Mouse (Mus musculus) MEL (cell line): ENCODE results near the gene Tekt5.
A peak's percentile ranks its signal among the peaks of the same experiment; 100 is the strongest.

Source experiments
- CHD1 ChIP-seq: IDR thresholded peaks from 2 replicates; pipeline ENCODE4 v1.6.1; 2012; ENCODE audit warnings: low read depth, mild to moderate bottlenecking, inconsistent platforms, low read length, improper control_type of control experiment
- CTCF ChIP-seq, 3 experiments: IDR thresholded peaks in 2 of 3; conservative IDR thresholded peaks in 1 of 3; 2 replicates each; pipeline ENCODE4 v1.5.1; 2011 to 2012; ENCODE audit warnings: low read length in 3 of 3, low read depth in 2 of 3, mild to moderate bottlenecking in 2 of 3, improper control_type of control experiment in 1 of 3, inconsistent platforms in 1 of 3, mixed read lengths in 1 of 3, moderate library complexity in 1 of 3; ENCODE audit not compliant: control insufficient read depth in 1 of 3, insufficient read depth in 1 of 3, poor library complexity in 1 of 3, severe bottlenecking in 1 of 3
- GATA1 ChIP-seq: IDR thresholded peaks from 2 replicates; pipeline ENCODE4 v1.6.1; 2011; ENCODE audit warnings: low read depth, low read length, improper control_type of control experiment
- MEF2A ChIP-seq: IDR thresholded peaks from 2 replicates; pipeline ENCODE4 v1.6.1; 2014; ENCODE audit warnings: low read depth, mild to moderate bottlenecking, inconsistent platforms, low read length, improper control_type of control experiment; ENCODE audit not compliant: poor library complexity, insufficient replicate concordance, severe bottlenecking; ENCODE audit errors: extremely low read depth
- MXI1 ChIP-seq: IDR thresholded peaks from 2 replicates; pipeline ENCODE4 v1.6.1; 2011; ENCODE audit warnings: mild to moderate bottlenecking, low read depth, low read length, improper control_type of control experiment
- NELFE ChIP-seq: IDR thresholded peaks from 2 replicates; pipeline ENCODE4 v1.6.1; 2011; ENCODE audit warnings: low read depth, low read length, improper control_type of control experiment

- TF ChIP-seq NELFE (no peak), MXI1 (no peak), MEF2A (no peak), CTCF (IDR thresholded peaks at IDR 0.05 in 2 of 3, conservative IDR thresholded peaks at IDR 0.05 in 1 of 3; ENCODE audit: control insufficient read depth in 1 of 3, insufficient read depth in 1 of 3, low read depth in 2 of 3, low read length in 3 of 3, poor library complexity in 1 of 3, severe bottlenecking in 1 of 3) (peak; percentile 32 to 61 (median 36); a peak in 5 of 6 replicates), GATA1 (no peak), CHD1 (no peak)
These were observed at the start of gene Tekt5 for GRCm38 (mm10) chr16:10394699-10395540.
